20 mouse cellular contexts compared by ENCODE assay signal in the genomic region with DNA sequence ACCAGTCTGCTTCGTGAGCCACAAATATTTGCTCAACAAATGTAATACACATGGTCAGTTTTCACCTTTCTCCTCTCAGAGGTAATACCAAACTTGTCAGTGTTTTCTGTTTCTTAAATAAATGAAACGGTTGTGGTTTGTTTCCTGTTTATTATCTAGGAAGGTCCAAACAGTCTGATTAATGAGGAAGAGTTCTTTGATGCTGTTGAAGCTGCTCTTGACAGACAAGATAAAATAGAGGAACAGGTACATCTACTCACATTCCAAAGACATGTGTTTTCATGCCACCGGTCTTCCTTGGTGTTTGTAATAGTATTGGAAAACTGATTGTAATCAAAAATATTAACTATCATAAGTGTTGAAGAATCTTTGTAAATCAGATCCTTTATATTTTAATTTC. TPM values are rescaled to one million over a fixed set of nuclear protein-coding genes. Genes with fewer than 3 reads are reported as not detected.
A peak's percentile ranks its signal among the peaks of the same experiment; 100 is the strongest.
DNase-seq lines count a peak whose midpoint lies in the region; TF ChIP-seq lines count a peak whose summit lies in the region.
"Had no signal": no experiment of that assay in that cellular context is flagged by ENCODE, and none has a peak within 500 bp of the region (broad histone marks: within the 10 kb centered on the region; RNA-seq: fewer than 3 reads in every experiment).

No protein-coding gene starts in this region.

- no peak overlapping the region for H3K9ac ChIP-seq in MEL (ENCODE audit: control insufficient read depth, low read depth, low read length, poor library complexity, severe bottlenecking)

- TF ChIP-seq POLR2A in MEL (IDR thresholded peaks at IDR 0.05; ENCODE audit: control insufficient read depth in 1 of 2, insufficient read depth in 1 of 2, low read depth in 1 of 2, low read length in 2 of 2, poor library complexity in 1 of 2) = no peak

- peak; percentile 77 to 87 for TF ChIP-seq EP300 in MEL (IDR thresholded peaks at IDR 0.05; ENCODE audit: low read depth in 1 of 2, low read length in 2 of 2)

- peak overlapping the region; percentile 28; the same call in 1 of the 2 replicates for H3K27ac ChIP-seq in MEL (ENCODE audit: control insufficient read depth, low read depth, low read length)

- peaks cover 4 to 6% of the 10 kb centered on the region in 2 experiments; a peak in 3 of 4 replicates for H3K36me3 ChIP-seq in MEL (ENCODE audit: control insufficient read depth in 1 of 2, insufficient read depth in 2 of 2, low read length in 2 of 2)

- no peaks in the 10 kb centered on the region for H3K27me3 ChIP-seq in MEL (ENCODE audit: control insufficient read depth in 1 of 2, insufficient read depth in 2 of 2, low read length in 2 of 2)
- H3K27me3 ChIP-seq: CH12.LX, Patski had no signal

- peak; percentile 47 for DNase-seq in MEL (ENCODE audit: low read depth, low spot score)
- DNase-seq in MEL-GATA-1-ER (ENCODE audit: extremely low read depth, low read depth) = peak; percentile 8
- DNase-seq in adipocyte (ENCODE audit: low spot score) = no peak
- no peak for DNase-seq in layer of hippocampus, adult 8-10 months (ENCODE audit: low spot score in 2 of 2)
- DNase-seq: adrenal gland, adult 2 months; adrenal gland, adult 8-10 months; adrenal gland, postnatal 10 days; adrenal gland, postnatal 14 days; adrenal gland, postnatal 25 days; adrenal gland, postnatal 36 days; B cell, adult 2 months; cerebellum, adult 11 months; cerebellum, adult 11-12 months; cerebellum, adult 18-20 months; cerebellum, adult 2 months; cerebellum, adult 8-10 months; cerebellum, adult 9-10 months had no signal

- H3K9me3 ChIP-seq in MEL (replicated peaks; ENCODE audit: insufficient read depth, low read length) = no peaks in the 10 kb centered on the region
- H3K9me3 ChIP-seq: G1E had no signal

- H3K4me3 ChIP-seq in MEL (ENCODE audit: control insufficient read depth in 1 of 2, insufficient read depth in 1 of 2, low read depth in 2 of 2, low read length in 2 of 2) = no peak overlapping the region

- peaks cover 4 to 6% of the 10 kb centered on the region in 2 experiments for H3K4me1 ChIP-seq in MEL (ENCODE audit: control insufficient read depth in 1 of 2, insufficient read depth in 2 of 2, low read length in 2 of 2)

- no peak for TF ChIP-seq RAD21 in MEL (IDR thresholded peaks at IDR 0.05; ENCODE audit: low read depth, low read length)

- TF ChIP-seq CTCF in MEL (IDR thresholded peaks at IDR 0.05 in 2 of 3, conservative IDR thresholded peaks at IDR 0.05 in 1 of 3; ENCODE audit: control insufficient read depth in 1 of 3, insufficient read depth in 1 of 3, low read depth in 2 of 3, low read length in 3 of 3, poor library complexity in 1 of 3, severe bottlenecking in 1 of 3) = no peak

- H3K79me2 ChIP-seq in MEL (ENCODE audit: control insufficient read depth, insufficient read depth, low read length, poor library complexity) = no peaks in the 10 kb centered on the region

TF ChIP-seq in MEL, 35 proteins besides CTCF, POLR2A, EP300 and RAD21:
- TF ChIP-seq ZC3H11A (IDR thresholded peaks at IDR 0.05; ENCODE audit: low read depth, low read length) (no peak), MAX (IDR thresholded peaks at IDR 0.05; ENCODE audit: low read length) (no peak), E2F4 (IDR thresholded peaks at IDR 0.05; ENCODE audit: borderline replicate concordance, low read depth, low read length) (no peak), CHD2 (IDR thresholded peaks at IDR 0.05; ENCODE audit: low read length) (no peak), MYB (IDR thresholded peaks at IDR 0.05; ENCODE audit: low read depth, low read length) (peak; percentile 53; the same call in 1 of the 2 replicates), GATA1 (IDR thresholded peaks at IDR 0.05; ENCODE audit: low read depth, low read length) (peak; percentile 73), NELFE (IDR thresholded peaks at IDR 0.05; ENCODE audit: low read depth, low read length) (no peak), TCF12 (IDR thresholded peaks at IDR 0.05; ENCODE audit: low read depth, low read length) (peak; percentile 61; the same call in 1 of the 2 replicates), MYC (IDR thresholded peaks at IDR 0.05; ENCODE audit: low read depth, low read length) (peak; percentile 47; the same call in 1 of the 2 replicates), ZKSCAN1 (IDR thresholded peaks at IDR 0.05; ENCODE audit: low read depth, low read length) (no peak), ZMIZ1 (IDR thresholded peaks at IDR 0.05; ENCODE audit: low read depth, low read length) (no peak), SIN3A (IDR thresholded peaks at IDR 0.05; ENCODE audit: low read length) (no peak)

RNA-seq across cellular contexts. Expression of a gene that starts 56.1 kb away (rescaled TPM):
- total RNA-seq in MEL (2012; rRNA removed) = 52.5 and 54.1 TPM in 2 replicates
- polyA plus RNA-seq in MEL (2012; ENCODE audit: insufficient read depth in 1 of 2, insufficient read length in 2 of 2, low read depth in 1 of 2, low replicate concordance in 2 of 2, missing spikeins in 1 of 2) = 10 to 100 TPM in 1 of 2 experiments, not detected in 1; 69.8 TPM
- 100 to 1,000 TPM; 120 to 159 (median 138) TPM for total RNA-seq in layer of hippocampus, adult 8-10 months (2022)

Comparison
In these comparisons a context has a peak if more than half of its experiments do, and no peak if none do; other contexts are left out.
1. DNase-seq: peak in MEL (single experiment) and MEL-GATA-1-ER (single experiment); none in adipocyte (single experiment) and layer of hippocampus, adult 8-10 months (0 of 2).